Mouse (Mus musculus) heart, adult 9 months (tissue): ENCODE measurements around the gene Ltc4s.

ENCODE experiments used
- DNase-seq, 2 experiments: peaks; one replicate each; pipeline ENCODE4 v3.0.0; 2022; ENCODE audit warnings: low spot score in 2 of 2

Ltc4s gene

GRCm38 (mm10) chr11:50201590-50201989, 36.8 kb downstream of the Ltc4s start:
- no peak for DNase-seq

- DNase-seq, result no peak
These were observed 37.8 kb downstream of the Ltc4s start for GRCm38 (mm10) chr11:50200613-50201012.

DNA sequence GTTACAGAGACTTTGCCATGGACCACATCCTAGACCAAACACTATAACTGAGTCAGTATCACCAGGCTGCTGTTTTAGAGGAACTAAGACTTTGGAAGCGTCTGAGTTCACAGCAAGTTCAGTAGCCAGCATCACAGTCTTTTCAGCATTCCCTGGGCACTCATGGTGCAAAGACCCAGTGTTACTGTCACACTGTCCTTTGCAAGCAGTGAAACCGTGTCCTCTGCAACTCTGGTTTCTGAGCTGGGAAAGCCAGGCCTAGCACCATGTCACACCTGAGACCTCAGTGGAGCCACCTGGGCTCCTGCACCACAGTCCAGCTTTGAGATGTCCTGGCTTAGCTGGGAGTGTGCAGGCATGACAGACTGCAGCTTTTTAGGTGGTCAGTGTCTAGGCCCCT, 39.5 kb downstream of the Ltc4s start:
- DNase-seq, result no peak

DNA sequence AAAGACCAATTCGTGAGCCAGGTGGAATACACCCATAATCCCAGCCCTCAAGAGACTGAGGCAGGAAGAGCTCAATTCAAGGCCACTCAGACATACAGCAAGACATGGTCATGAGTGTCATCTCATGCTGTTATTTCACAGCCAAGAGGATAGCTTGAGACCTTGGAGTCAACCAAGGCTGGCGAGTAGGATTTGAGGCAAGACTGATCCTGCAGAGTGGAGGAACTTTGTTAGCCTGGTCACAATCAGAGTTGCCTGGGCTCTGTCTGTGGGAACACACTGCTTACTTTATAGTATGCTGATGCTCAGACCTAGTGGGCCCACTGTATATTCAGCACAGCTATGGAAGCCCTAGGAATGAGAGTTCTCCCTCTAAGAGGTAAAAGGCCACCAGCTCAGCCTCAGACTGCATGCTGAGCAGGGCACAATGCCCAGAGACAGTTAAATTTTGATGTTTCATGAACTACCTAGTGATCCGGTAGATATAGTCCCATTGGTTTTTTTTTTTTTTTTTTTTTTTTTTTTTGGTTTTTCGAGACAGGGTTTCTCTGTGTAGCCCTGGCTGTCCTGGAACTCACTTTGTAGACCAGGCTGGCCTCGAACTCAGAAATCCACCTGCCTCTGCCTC, 40.1 kb downstream of the Ltc4s start:
- DNase-seq, result no peak

- no peak for DNase-seq
These were observed 40.9 kb downstream of the Ltc4s start for GRCm38 (mm10) chr11:50197500-50197899.

DNA sequence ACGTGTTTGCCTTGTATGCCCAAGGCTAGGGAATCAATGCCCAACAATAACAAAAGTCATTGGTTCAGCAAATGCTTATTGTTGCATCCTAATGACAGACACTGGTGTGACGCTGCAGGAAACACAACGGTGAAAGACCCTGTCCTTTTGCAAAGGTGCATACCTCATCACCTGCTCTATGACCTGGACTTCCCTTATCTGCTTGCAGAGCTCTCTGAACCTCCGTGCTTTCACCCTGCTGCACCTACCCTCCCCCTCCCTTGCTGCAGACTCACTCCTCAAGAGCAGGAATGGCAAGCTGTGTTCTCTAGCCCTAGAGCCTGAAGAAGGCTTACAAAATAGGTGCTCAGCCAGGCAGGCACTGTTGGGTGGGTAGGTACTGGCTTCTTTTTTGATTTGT, 43.6 kb downstream of the Ltc4s start:
- DNase-seq, result no peak

GRCm38 (mm10) chr11:50194070-50194469, 44.3 kb downstream of the Ltc4s start:
- DNase-seq, result no peak

DNA sequence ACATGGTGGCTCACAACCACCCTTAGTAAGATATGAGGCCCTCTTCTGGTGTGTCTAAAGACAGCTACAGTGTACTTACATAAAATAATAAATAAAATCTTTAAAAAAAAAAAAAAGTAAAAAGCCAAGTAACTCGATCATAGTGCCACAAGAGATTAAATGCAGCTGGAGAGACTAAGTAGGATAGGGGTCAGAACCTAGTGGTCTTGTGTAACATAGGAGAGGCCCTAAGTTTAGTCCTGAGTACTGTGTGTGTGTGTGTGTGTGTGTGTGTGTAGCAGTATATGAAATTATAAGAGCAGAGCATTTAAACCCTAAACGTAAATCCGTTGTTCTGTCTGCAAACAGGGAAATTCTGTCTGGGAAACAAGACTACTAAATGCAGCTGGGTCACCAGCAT, 46.1 kb downstream of the Ltc4s start:
- DNase-seq, result no peak

GRCm38 (mm10) chr11:50190362-50190761, 48.1 kb downstream of the Ltc4s start:
- no peak for DNase-seq

- no peak for DNase-seq
These were observed 49.7 kb downstream of the Ltc4s start for GRCm38 (mm10) chr11:50188682-50189081.
